Mouse (Mus musculus) testis, adult 2 months (tissue): ENCODE measurements at regions not wholly inside any gene's neighbourhood (a gene's known extent, or its start where the extent isn't known, plus 50 kb on each side); places are given as distances from the start of the nearest gene placed in this dataset.

Experiments used
- H3K27ac ChIP-seq: fragments of 200-500 bp; 2 replicates; pipeline ENCODE4 v1.5.1; 2012; ENCODE audit warnings: low read depth, low read length; ENCODE audit not compliant: control insufficient read depth, insufficient read depth
- H3K27me3 ChIP-seq: fragments of 200-500 bp; 2 replicates; pipeline ENCODE4 v1.6.1; 2012; ENCODE audit warnings: mild to moderate bottlenecking, low read length, moderate library complexity; ENCODE audit not compliant: control insufficient read depth, insufficient read depth
- H3K36me3 ChIP-seq: fragments of 200-500 bp; 2 replicates; pipeline ENCODE4 v1.6.1; 2012; ENCODE audit warnings: mild to moderate bottlenecking, low read length; ENCODE audit not compliant: control insufficient read depth, insufficient read depth
- H3K4me1 ChIP-seq: fragments of 200-500 bp; 2 replicates; pipeline ENCODE4 v1.6.1; 2012; ENCODE audit warnings: low read length; ENCODE audit not compliant: control insufficient read depth, insufficient read depth
- H3K4me3 ChIP-seq: fragments of 200-500 bp; 2 replicates; pipeline ENCODE4 v1.5.1; 2012; ENCODE audit warnings: low read depth, mild to moderate bottlenecking, low read length, moderate library complexity, mixed read lengths; ENCODE audit not compliant: control insufficient read depth
- CTCF ChIP-seq: fragments of 200-500 bp; IDR thresholded peaks from 2 replicates; pipeline ENCODE4 v1.5.1; 2012; ENCODE audit warnings: low read depth, mild to moderate bottlenecking, inconsistent platforms, low read length, moderate library complexity; ENCODE audit not compliant: control insufficient read depth, insufficient read depth, insufficient replicate concordance
- POLR2A ChIP-seq: fragments of 200-500 bp; IDR thresholded peaks from 2 replicates; pipeline ENCODE4 v1.6.1; 2012; ENCODE audit warnings: low read depth, mild to moderate bottlenecking, inconsistent platforms, low read length, moderate library complexity; ENCODE audit not compliant: control insufficient read depth

GRCm38 (mm10) chr6:53217234-53218015 lies 69.6 kb upstream of the Creb5 start:
- Histone ChIP-seq H3K4me1 (no peaks in the 10 kb centered on the region), H3K27ac (no peak overlapping the region), H3K4me3 (no peak overlapping the region), H3K36me3 (no peaks in the 10 kb centered on the region), H3K27me3 (no peaks in the 10 kb centered on the region)
- TF ChIP-seq CTCF (no peak; the same call in 1 of the 2 replicates), POLR2A (no peak)

GRCm38 (mm10) chr6:53216715-53217114 lies 70.4 kb upstream of the Creb5 start:
- H3K27me3 ChIP-seq = no peaks in the 10 kb centered on the region
- H3K4me1 ChIP-seq = no peaks in the 10 kb centered on the region
- TF ChIP-seq POLR2A = no peak
- no peak for TF ChIP-seq CTCF
- H3K36me3 ChIP-seq = no peaks in the 10 kb centered on the region
- no peak overlapping the region for H3K27ac ChIP-seq
- H3K4me3 ChIP-seq = no peak overlapping the region

- Histone ChIP-seq H3K27me3 (no peaks in the 10 kb centered on the region), H3K36me3 (no peaks in the 10 kb centered on the region), H3K27ac (no peak overlapping the region), H3K4me3 (no peak overlapping the region), H3K4me1 (no peaks in the 10 kb centered on the region)
- TF ChIP-seq POLR2A (no peak), CTCF (no peak)
Observed at GRCm38 (mm10) chr6:53211420-53211819, 75.7 kb upstream of the Creb5 start.

GRCm38 (mm10) chr6:53209398-53209797 lies 77.7 kb upstream of the Creb5 start:
- Histone ChIP-seq H3K27me3 (no peaks in the 10 kb centered on the region), H3K27ac (no peak overlapping the region), H3K36me3 (no peaks in the 10 kb centered on the region), H3K4me3 (no peak overlapping the region), H3K4me1 (no peaks in the 10 kb centered on the region)
- no peak for TF ChIP-seq POLR2A
- TF ChIP-seq CTCF = no peak

GRCm38 (mm10) chr6:53208474-53208873 lies 78.6 kb upstream of the Creb5 start:
- TF ChIP-seq POLR2A (no peak), CTCF (no peak)
- no peaks in the 10 kb centered on the region for H3K4me1 ChIP-seq

GRCm38 (mm10) chr6:53207781-53208180 lies 79.3 kb upstream of the Creb5 start:
- Histone ChIP-seq H3K4me3 (no peak overlapping the region), H3K4me1 (no peaks in the 10 kb centered on the region), H3K27ac (no peak overlapping the region), H3K27me3 (no peaks in the 10 kb centered on the region), H3K36me3 (no peaks in the 10 kb centered on the region)
- TF ChIP-seq POLR2A = no peak
- TF ChIP-seq CTCF = no peak

More at GRCm38 (mm10) chr6:53208474-53208873, 78.6 kb upstream of the Creb5 start:
- no peak overlapping the region for H3K27ac ChIP-seq
- H3K36me3 ChIP-seq = no peaks in the 10 kb centered on the region
- no peaks in the 10 kb centered on the region for H3K27me3 ChIP-seq
- H3K4me3 ChIP-seq = no peak overlapping the region

- H3K4me3 ChIP-seq = no peak overlapping the region
- no peaks in the 10 kb centered on the region for H3K27me3 ChIP-seq
- no peak for TF ChIP-seq CTCF
- TF ChIP-seq POLR2A = no peak
- H3K27ac ChIP-seq = no peak overlapping the region
- no peaks in the 10 kb centered on the region for H3K36me3 ChIP-seq
- H3K4me1 ChIP-seq = no peaks in the 10 kb centered on the region
Observed at GRCm38 (mm10) chr6:53207361-53207760, 79.7 kb upstream of the Creb5 start.

- H3K36me3 ChIP-seq = no peaks in the 10 kb centered on the region
- H3K27me3 ChIP-seq = no peaks in the 10 kb centered on the region
- no peak overlapping the region for H3K4me3 ChIP-seq
- TF ChIP-seq POLR2A (no peak), CTCF (no peak)
- H3K4me1 ChIP-seq = no peaks in the 10 kb centered on the region
- H3K27ac ChIP-seq = no peak overlapping the region
Observed at GRCm38 (mm10) chr6:53201281-53201956, 85.7 kb upstream of the Creb5 start.
